8 mouse cellular contexts compared by ENCODE assay signal in the genomic region with DNA sequence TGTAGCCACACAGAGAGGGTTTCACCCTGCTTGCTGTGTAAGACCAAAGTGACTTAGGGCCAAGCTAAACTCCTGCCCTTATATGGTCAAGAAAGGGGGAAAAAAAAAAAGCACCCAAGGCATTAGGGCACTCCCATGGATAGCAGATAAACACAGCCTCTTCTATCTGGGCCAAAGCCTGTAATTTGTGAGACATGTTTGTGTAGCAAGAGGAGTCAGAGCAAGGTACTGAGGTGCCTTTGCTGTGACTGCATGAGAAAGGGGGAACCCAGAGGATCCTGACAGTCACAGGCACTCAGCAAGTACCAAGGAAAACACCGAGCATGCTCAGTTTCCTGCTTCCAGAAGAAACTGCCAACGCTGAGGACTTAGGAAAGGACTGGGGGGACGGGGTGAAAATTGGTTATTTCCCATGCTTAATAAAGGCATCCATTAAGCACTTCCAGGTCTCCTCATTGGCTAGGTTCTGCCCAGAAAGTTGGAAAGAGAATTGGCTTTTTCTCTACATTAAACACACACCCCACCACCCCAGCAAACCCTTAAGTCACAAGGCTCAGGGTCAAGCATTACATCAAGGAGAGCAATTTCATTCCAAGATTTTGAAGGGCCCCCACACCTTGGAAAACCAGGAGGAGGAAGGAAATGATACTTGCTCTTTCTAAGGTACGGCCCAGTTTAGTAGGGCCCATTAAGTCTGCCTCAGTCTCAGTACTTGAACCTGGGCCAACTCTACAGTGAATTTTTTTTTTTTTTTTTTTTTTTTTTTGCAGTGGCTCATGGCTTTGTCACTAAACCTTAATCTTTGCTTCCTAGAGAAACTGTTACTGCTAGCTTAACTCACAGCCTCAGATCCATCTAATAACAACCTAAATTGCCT. TPM values are rescaled to one million over a fixed set of nuclear protein-coding genes. Genes with fewer than 3 reads are reported as not detected.
DNase-seq lines count a peak whose midpoint lies in the region; ATAC-seq and TF ChIP-seq lines count a peak whose summit lies in the region.

No protein-coding gene starts in this region.

- no peaks in the 10 kb centered on the region for H3K36me3 ChIP-seq in forebrain, embryonic 16.5 days (ENCODE audit: control insufficient read depth, insufficient read depth)
- peaks cover under 1% of the 10 kb centered on the region for H3K36me3 ChIP-seq in neural tube, embryonic 15.5 days

- DNase-seq in lung, adult 2 months = peak; percentile 51
- no peak for DNase-seq in lung, postnatal 14 days
- DNase-seq in liver = peak; percentile 49
- DNase-seq in embryo, embryonic 9.5 days (ENCODE audit: extremely low spot score) = no peak
- no peak for DNase-seq in layer of hippocampus, adult 9-11 months
- no peak for DNase-seq in spleen, adult 12 weeks (ENCODE audit: low spot score)

- WGBS in lung, adult 2 months = 8% methylated on average over 4 of the region's 4 CpGs
- WGBS in forebrain, embryonic 16.5 days = 43% methylated on average over 4 of the region's 4 CpGs
- 55% methylated on average over 4 of the region's 4 CpGs for WGBS in neural tube, embryonic 15.5 days

- ATAC-seq in forebrain, embryonic 16.5 days = no peak
- ATAC-seq in neural tube, embryonic 15.5 days (ENCODE audit: low FRiP score) = no peak

- H3K4me2 ChIP-seq in forebrain, embryonic 16.5 days (ENCODE audit: low read length) = peak overlapping the region; percentile 66
- H3K4me2 ChIP-seq in neural tube, embryonic 15.5 days = peak overlapping the region; percentile 67

- H3K4me1 ChIP-seq in lung, adult 2 months (ENCODE audit: control insufficient read depth, insufficient read depth, low read length) = peaks cover 23% of the 10 kb centered on the region
- peaks cover 36% of the 10 kb centered on the region for H3K4me1 ChIP-seq in forebrain, embryonic 16.5 days (replicated peaks; ENCODE audit: control insufficient read depth, insufficient read depth, low read length)
- H3K4me1 ChIP-seq in neural tube, embryonic 15.5 days = peaks cover 56% of the 10 kb centered on the region

- 0 out of 2 replicates have a peak overlapping the region, but pooled peaks have one; percentile 22 for H3K9ac ChIP-seq in forebrain, embryonic 16.5 days (replicated peaks; ENCODE audit: low read depth, low read length)
- H3K9ac ChIP-seq in neural tube, embryonic 15.5 days (replicated peaks) = peak overlapping the region; percentile 32; the same call in 1 of the 2 replicates

- no peak for TF ChIP-seq CTCF in lung, adult 2 months (IDR thresholded peaks at IDR 0.05; ENCODE audit: insufficient read depth, low read length)

- no peak for TF ChIP-seq POLR2A in lung, adult 2 months (IDR thresholded peaks at IDR 0.05; ENCODE audit: borderline replicate concordance, extremely low read depth, low read depth, low read length)

- no peaks in the 10 kb centered on the region for H3K9me3 ChIP-seq in forebrain, embryonic 16.5 days (ENCODE audit: control insufficient read depth, low read length)
- H3K9me3 ChIP-seq in neural tube, embryonic 15.5 days (replicated peaks) = no peaks in the 10 kb centered on the region

- peaks cover 2% of the 10 kb centered on the region; the same call in 1 of the 2 replicates for H3K27me3 ChIP-seq in forebrain, embryonic 16.5 days (replicated peaks; ENCODE audit: control insufficient read depth, insufficient read depth, low read length)
- H3K27me3 ChIP-seq in neural tube, embryonic 15.5 days (replicated peaks) = 0 out of 2 replicates have a peak, but pooled peaks cover under 1% of the 10 kb centered on the region

- H3K27ac ChIP-seq in forebrain, embryonic 16.5 days (ENCODE audit: low read length) = no peak overlapping the region
- no peak overlapping the region for H3K27ac ChIP-seq in neural tube, embryonic 15.5 days (replicated peaks)

- peak overlapping the region; percentile 28 for H3K4me3 ChIP-seq in lung, adult 2 months (replicated peaks; ENCODE audit: extremely low read depth, low read depth, low read length)
- no peak overlapping the region for H3K4me3 ChIP-seq in forebrain, embryonic 16.5 days (replicated peaks; ENCODE audit: low read length)
- peak overlapping the region; percentile 92 for H3K4me3 ChIP-seq in neural tube, embryonic 15.5 days (replicated peaks)

RNA-seq across cellular contexts. Expression of a gene that starts 8.0 kb away (rescaled TPM):
- polyA plus RNA-seq in lung, adult 2 months (2012; rRNA removed) = 168 and 359 TPM in 2 replicates
- 120 and 127 TPM in 2 replicates for polyA plus RNA-seq in forebrain, embryonic 16.5 days (2015; fragmentation: Nextera tagmentation; extraction: Ambion mirVana)
- 230 and 300 TPM in 2 replicates for polyA plus RNA-seq in neural tube, embryonic 15.5 days (2015; fragmentation: Nextera tagmentation; extraction: Ambion mirVana)

Comparison
In these comparisons a context has a peak if more than half of its experiments do, and no peak if none do; other contexts are left out.
1. DNase-seq: peak in lung, adult 2 months (single experiment) and liver (single experiment); none in lung, postnatal 14 days (single experiment), embryo, embryonic 9.5 days (single experiment), layer of hippocampus, adult 9-11 months (single experiment) and spleen, adult 12 weeks (single experiment).